ENCODE assay signal across 20 mouse cellular contexts in the genomic region with DNA sequence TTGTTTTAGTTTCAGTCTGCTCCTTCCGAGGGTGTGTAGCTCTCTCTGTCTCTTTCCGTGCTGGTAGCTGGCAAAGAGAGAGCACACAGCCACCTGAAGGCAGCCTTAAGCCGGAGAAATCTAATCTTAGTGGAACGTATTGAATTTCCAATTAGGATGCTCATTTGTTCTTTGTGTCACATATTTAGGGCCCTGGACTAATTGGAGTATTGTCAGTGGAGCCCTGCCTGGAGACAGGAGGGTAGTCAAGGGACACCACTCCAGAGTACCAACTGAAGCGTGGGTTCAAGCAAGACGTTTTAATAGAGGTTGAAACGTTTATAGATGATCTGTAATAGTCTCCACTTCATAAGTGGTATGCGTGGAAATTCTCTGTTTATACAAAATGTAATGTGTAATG.
DNase-seq lines count a peak whose midpoint lies in the region; ATAC-seq and TF ChIP-seq lines count a peak whose summit lies in the region.
"Had no signal": no experiment of that assay in that cellular context is flagged by ENCODE, and none has a peak within 500 bp of the region (broad histone marks: within the 10 kb centered on the region; RNA-seq: fewer than 3 reads in every experiment).

No protein-coding gene starts in this region.

- H3K27me3 ChIP-seq in forebrain, embryonic 10.5 days (ENCODE audit: poor library complexity, severe bottlenecking), result no peaks in the 10 kb centered on the region
- H3K27me3 ChIP-seq in forebrain, embryonic 16.5 days (replicated peaks; ENCODE audit: control insufficient read depth, insufficient read depth, low read length), result no peaks in the 10 kb centered on the region
- H3K27me3 ChIP-seq in kidney, embryonic 16.5 days (ENCODE audit: insufficient read depth, low read length), result no peaks in the 10 kb centered on the region
- no peaks in the 10 kb centered on the region for H3K27me3 ChIP-seq in limb, embryonic 15.5 days
- H3K27me3 ChIP-seq: embryonic facial prominence, embryonic 13.5 days; heart, embryonic 12.5 days; liver, embryonic 12.5 days had no signal

- no peaks in the 10 kb centered on the region for H3K36me3 ChIP-seq in forebrain, embryonic 10.5 days (replicated peaks)
- no peaks in the 10 kb centered on the region for H3K36me3 ChIP-seq in forebrain, embryonic 16.5 days (ENCODE audit: control insufficient read depth, insufficient read depth)
- no peaks in the 10 kb centered on the region for H3K36me3 ChIP-seq in kidney, embryonic 16.5 days (ENCODE audit: insufficient read depth, low read length)
- H3K36me3 ChIP-seq in limb, embryonic 15.5 days, result no peaks in the 10 kb centered on the region
- H3K36me3 ChIP-seq: embryonic facial prominence, embryonic 13.5 days; heart, embryonic 12.5 days; liver, embryonic 12.5 days had no signal

- TF ChIP-seq POLR2A in brain, embryonic 14.5 days (IDR thresholded peaks at IDR 0.05; ENCODE audit: borderline replicate concordance, extremely low read depth, insufficient read depth, insufficient read length, poor library complexity, severe bottlenecking), result no peak

- no peak overlapping the region for H3K4me2 ChIP-seq in forebrain, embryonic 16.5 days (ENCODE audit: low read length)
- no peak overlapping the region for H3K4me2 ChIP-seq in kidney, embryonic 16.5 days (replicated peaks; ENCODE audit: low read depth, low read length)
- H3K4me2 ChIP-seq in limb, embryonic 15.5 days, result no peak overlapping the region
- H3K4me2 ChIP-seq: embryonic facial prominence, embryonic 13.5 days; heart, embryonic 12.5 days; liver, embryonic 12.5 days had no signal

- TF ChIP-seq CTCF in brain, embryonic 14.5 days (IDR thresholded peaks at IDR 0.05; ENCODE audit: borderline replicate concordance, extremely low read depth, insufficient read depth, insufficient read length), result no peak

- no peaks in the 10 kb centered on the region for H3K9me3 ChIP-seq in forebrain, embryonic 10.5 days
- no peaks in the 10 kb centered on the region for H3K9me3 ChIP-seq in forebrain, embryonic 16.5 days (ENCODE audit: control insufficient read depth, low read length)
- no peaks in the 10 kb centered on the region for H3K9me3 ChIP-seq in kidney, embryonic 16.5 days (ENCODE audit: low read length)
- H3K9me3 ChIP-seq in limb, embryonic 15.5 days, result no peaks in the 10 kb centered on the region
- H3K9me3 ChIP-seq: embryonic facial prominence, embryonic 13.5 days; heart, embryonic 12.5 days; liver, embryonic 12.5 days had no signal

- peaks cover 6% of the 10 kb centered on the region for H3K4me1 ChIP-seq in forebrain, embryonic 10.5 days
- H3K4me1 ChIP-seq in forebrain, embryonic 16.5 days (replicated peaks; ENCODE audit: control insufficient read depth, insufficient read depth, low read length), result peaks cover 5% of the 10 kb centered on the region
- no peaks in the 10 kb centered on the region for H3K4me1 ChIP-seq in kidney, embryonic 16.5 days (ENCODE audit: insufficient read depth, low read length)
- peaks cover 4% of the 10 kb centered on the region for H3K4me1 ChIP-seq in limb, embryonic 15.5 days
- H3K4me1 ChIP-seq: heart, embryonic 12.5 days; liver, embryonic 12.5 days had no signal

- 0 out of 2 replicates have a peak overlapping the region, but pooled peaks have one; percentile 22 for H3K27ac ChIP-seq in forebrain, embryonic 10.5 days
- H3K27ac ChIP-seq in forebrain, embryonic 16.5 days (ENCODE audit: low read length), result no peak overlapping the region
- no peak overlapping the region for H3K27ac ChIP-seq in kidney, embryonic 16.5 days (ENCODE audit: low read length)
- 0 out of 2 replicates have a peak overlapping the region, but pooled peaks have one; percentile 35 for H3K27ac ChIP-seq in limb, embryonic 15.5 days
- H3K27ac ChIP-seq: embryonic facial prominence, embryonic 13.5 days; liver, embryonic 12.5 days had no signal

- no peak for ATAC-seq in forebrain, embryonic 16.5 days
- peak; percentile 69; the same call in 1 of the 2 replicates for ATAC-seq in kidney, embryonic 16.5 days (ENCODE audit: low FRiP score, low TSS enrichment)
- no peak for ATAC-seq in limb, embryonic 15.5 days (ENCODE audit: insufficient number of reproducible peaks, low FRiP score, low TSS enrichment, low read depth)
- ATAC-seq: inflammation-experienced regulatory T-cells, adult 6 months; liver, embryonic 12.5 days had no signal

- no peak for DNase-seq in forebrain, embryonic 10.5 days (ENCODE audit: extremely low spot score, low spot score)
- no peak for DNase-seq in kidney, adult 9 months
- DNase-seq in brain, embryonic 14.5 days (ENCODE audit: low read depth), result peak; percentile 33
- no peak for DNase-seq in layer of hippocampus, adult 9-10 months (ENCODE audit: low spot score)
- DNase-seq in heart, adult 11 months, result no peak
- DNase-seq: adrenal gland, postnatal 10 days; cerebellum, adult 2 months; cerebellum, postnatal 25 days; heart, postnatal 10 days; kidney, adult 18-20 months; kidney, postnatal 4 days; lung, adult 18-20 months; lung, postnatal 10 days had no signal

- H3K9ac ChIP-seq in forebrain, embryonic 16.5 days (replicated peaks; ENCODE audit: low read depth, low read length), result no peak overlapping the region
- no peak overlapping the region for H3K9ac ChIP-seq in kidney, embryonic 16.5 days (replicated peaks; ENCODE audit: low read length)
- no peak overlapping the region for H3K9ac ChIP-seq in limb, embryonic 15.5 days
- H3K9ac ChIP-seq: embryonic facial prominence, embryonic 13.5 days; heart, embryonic 12.5 days; liver, embryonic 12.5 days had no signal

- WGBS in forebrain, embryonic 10.5 days, result 66% methylated on average over 8 of the region's 8 CpGs
- 38% methylated on average over 8 of the region's 8 CpGs for WGBS in forebrain, embryonic 16.5 days
- 42% methylated on average over 8 of the region's 8 CpGs for WGBS in kidney, embryonic 16.5 days
- 51% methylated on average over 8 of the region's 8 CpGs for WGBS in limb, embryonic 15.5 days

- H3K4me3 ChIP-seq in forebrain, embryonic 10.5 days, result no peak overlapping the region
- no peak overlapping the region for H3K4me3 ChIP-seq in forebrain, embryonic 16.5 days (replicated peaks; ENCODE audit: low read length)
- no peak overlapping the region for H3K4me3 ChIP-seq in kidney, embryonic 16.5 days (ENCODE audit: low read length)
- H3K4me3 ChIP-seq in limb, embryonic 15.5 days, result no peak overlapping the region
- H3K4me3 ChIP-seq: embryonic facial prominence, embryonic 13.5 days; heart, embryonic 12.5 days; liver, embryonic 12.5 days had no signal

Comparison
In these comparisons a context has a peak if more than half of its experiments do, and no peak if none do; other contexts are left out.
1. H3K27ac ChIP-seq: peak in forebrain, embryonic 10.5 days (single experiment) and limb, embryonic 15.5 days (single experiment); none in forebrain, embryonic 16.5 days (single experiment) and kidney, embryonic 16.5 days (single experiment).